Mouse (Mus musculus) ES-Bruce4 (cell line): ENCODE results near the gene Otud7a. TPM values are rescaled to one million over a fixed set of nuclear protein-coding genes. Genes with fewer than 3 reads are reported as not detected.

Experiments used
- H3K27ac ChIP-seq: 2 replicates; pipeline ENCODE4 v1.5.1; 2012; ENCODE audit warnings: low read length, inconsistent platforms; ENCODE audit not compliant: insufficient read depth
- H3K27me3 ChIP-seq: 2 replicates; pipeline ENCODE4 v1.6.1; 2012; ENCODE audit warnings: mild to moderate bottlenecking, low read length, inconsistent platforms; ENCODE audit not compliant: control insufficient read depth, poor library complexity, insufficient read depth, severe bottlenecking
- H3K36me3 ChIP-seq: 2 replicates; pipeline ENCODE4 v1.6.1; 2012; ENCODE audit warnings: inconsistent platforms, mild to moderate bottlenecking, low read length, moderate library complexity; ENCODE audit not compliant: control insufficient read depth, poor library complexity, insufficient read depth, severe bottlenecking
- H3K4me1 ChIP-seq: one replicate; pipeline ENCODE4 v1.8.1; 2011; ENCODE audit warnings: low read length; ENCODE audit not compliant: control insufficient read depth, insufficient read depth
- H3K4me3 ChIP-seq: 2 replicates; pipeline ENCODE4 v1.5.1; 2011; ENCODE audit warnings: low read depth, mild to moderate bottlenecking, low read length
- H3K9ac ChIP-seq: 2 replicates; pipeline ENCODE4 v1.6.1; 2012; ENCODE audit warnings: low read depth, mild to moderate bottlenecking, inconsistent platforms; ENCODE audit not compliant: poor library complexity, severe bottlenecking
- H3K9me3 ChIP-seq: replicated peaks from 2 replicates; pipeline ENCODE4 v1.6.1; 2012; ENCODE audit warnings: mild to moderate bottlenecking, low read length, inconsistent platforms; ENCODE audit not compliant: control insufficient read depth, poor library complexity, insufficient read depth, severe bottlenecking
- CTCF ChIP-seq: IDR thresholded peaks from one replicate; pipeline ENCODE4 v1.8.1; 2011; ENCODE audit warnings: low read depth, low read length
- EP300 ChIP-seq: IDR thresholded peaks from 2 replicates; pipeline ENCODE4 v1.6.1; 2011; ENCODE audit warnings: low read depth, low read length; ENCODE audit not compliant: insufficient read depth
- POLR2A ChIP-seq: IDR thresholded peaks from one replicate; pipeline ENCODE4 v1.8.1; 2011; ENCODE audit warnings: low read length; ENCODE audit not compliant: insufficient read depth
- polyA plus RNA-seq: library from polyadenylated mRNA; stranded (reverse); fragments of >200 nt; gene quantifications from 2 replicates; pipeline ENCODE4 v1.2.4, GENCODE M21; 2011; ENCODE audit warnings: low read depth; ENCODE audit not compliant: missing spikeins, insufficient read depth, insufficient read length

Gene Otud7a
- polyA plus RNA-seq, 1 experiment, result 1.0 TPM

DNA sequence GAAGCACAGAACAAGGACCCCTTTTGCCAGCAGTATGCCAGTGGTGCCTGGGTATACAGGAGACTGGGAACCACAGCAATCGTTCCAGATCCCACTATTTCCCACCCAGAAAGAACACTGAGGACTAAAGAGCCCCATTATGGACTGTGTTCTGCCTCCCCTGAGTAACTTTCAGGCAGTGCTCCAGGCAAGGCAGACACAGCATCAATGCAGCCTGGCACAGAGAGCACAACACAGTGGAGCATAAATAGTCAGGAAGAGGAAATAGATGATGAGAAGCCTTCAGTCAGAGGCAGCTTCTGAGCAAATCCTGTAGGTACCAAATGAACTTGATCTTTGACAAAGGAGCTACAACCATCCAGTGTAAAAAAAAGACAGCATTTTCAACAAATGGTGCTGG, 115.1 kb downstream of the Otud7a start:
- no peak overlapping the region for H3K9ac ChIP-seq
- no peak overlapping the region for H3K27ac ChIP-seq
- no peak overlapping the region for H3K4me3 ChIP-seq
- no peaks in the 10 kb centered on the region for H3K9me3 ChIP-seq
- no peaks in the 10 kb centered on the region for H3K4me1 ChIP-seq
- TF ChIP-seq POLR2A, result no peak
- no peak for TF ChIP-seq CTCF
- no peak for TF ChIP-seq EP300
- no peaks in the 10 kb centered on the region for H3K36me3 ChIP-seq
- H3K27me3 ChIP-seq, result no peaks in the 10 kb centered on the region

- no peaks in the 10 kb centered on the region for H3K9me3 ChIP-seq
- no peaks in the 10 kb centered on the region for H3K4me1 ChIP-seq
- no peaks in the 10 kb centered on the region for H3K27me3 ChIP-seq
- no peak overlapping the region for H3K27ac ChIP-seq
- H3K36me3 ChIP-seq, result no peaks in the 10 kb centered on the region
- H3K4me3 ChIP-seq, result no peak overlapping the region
- H3K9ac ChIP-seq, result no peak overlapping the region
- TF ChIP-seq EP300 (no peak), POLR2A (no peak), CTCF (no peak)
These were observed 138.8 kb downstream of the Otud7a start for GRCm38 (mm10) chr7:63583310-63583709.

- H3K9ac ChIP-seq, result no peak overlapping the region
- no peaks in the 10 kb centered on the region for H3K36me3 ChIP-seq
- no peak overlapping the region for H3K4me3 ChIP-seq
- no peaks in the 10 kb centered on the region for H3K27me3 ChIP-seq
- H3K27ac ChIP-seq, result no peak overlapping the region
- no peak for TF ChIP-seq EP300
- no peak for TF ChIP-seq POLR2A
- peak; percentile 4 for TF ChIP-seq CTCF
- no peaks in the 10 kb centered on the region for H3K9me3 ChIP-seq
- no peaks in the 10 kb centered on the region for H3K4me1 ChIP-seq
These were observed 141.8 kb downstream of the Otud7a start for GRCm38 (mm10) chr7:63586184-63586870.

GRCm38 (mm10) chr7:63590305-63590704, 145.8 kb downstream of the Otud7a start:
- Histone ChIP-seq H3K27me3 (no peaks in the 10 kb centered on the region), H3K4me3 (no peak overlapping the region), H3K36me3 (no peaks in the 10 kb centered on the region), H3K4me1 (no peaks in the 10 kb centered on the region), H3K9me3 (no peaks in the 10 kb centered on the region), H3K27ac (no peak overlapping the region), H3K9ac (no peak overlapping the region)
- TF ChIP-seq CTCF (peak; percentile 39), EP300 (no peak), POLR2A (no peak)

- Histone ChIP-seq H3K36me3 (no peaks in the 10 kb centered on the region), H3K27me3 (no peaks in the 10 kb centered on the region), H3K4me3 (no peak overlapping the region), H3K9me3 (no peaks in the 10 kb centered on the region), H3K27ac (no peak overlapping the region), H3K9ac (no peak overlapping the region), H3K4me1 (no peaks in the 10 kb centered on the region)
- TF ChIP-seq POLR2A, result no peak
- TF ChIP-seq CTCF, result no peak
- no peak for TF ChIP-seq EP300
These were observed 146.8 kb downstream of the Otud7a start for GRCm38 (mm10) chr7:63591322-63591721.

DNA sequence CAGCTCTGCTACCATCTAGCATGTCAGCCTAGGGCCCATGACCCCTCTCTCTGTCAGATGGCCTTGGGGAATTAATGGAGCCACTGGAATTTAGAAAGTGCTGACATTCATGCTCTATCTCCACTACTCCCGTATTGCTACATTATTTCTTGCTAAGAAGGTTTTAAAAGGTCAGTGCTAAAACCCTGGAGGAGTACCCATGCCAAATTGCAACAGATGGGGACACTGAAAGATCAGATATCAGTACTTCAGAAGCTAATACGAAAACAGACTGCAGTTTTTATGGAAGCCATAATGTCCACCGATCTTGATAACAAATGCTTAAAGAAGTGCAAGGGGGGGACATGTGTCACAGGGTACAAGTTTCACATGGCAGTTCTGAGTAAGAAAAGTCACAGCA, 147.5 kb downstream of the Otud7a start:
- Histone ChIP-seq H3K9ac (no peak overlapping the region), H3K27me3 (no peaks in the 10 kb centered on the region), H3K4me3 (no peak overlapping the region), H3K36me3 (no peaks in the 10 kb centered on the region), H3K4me1 (no peaks in the 10 kb centered on the region), H3K27ac (no peak overlapping the region), H3K9me3 (no peaks in the 10 kb centered on the region)
- TF ChIP-seq CTCF (no peak), EP300 (no peak), POLR2A (no peak)
